Mouse (Mus musculus) ES-E14 (cell line): ENCODE results near the gene Fam20a.

ENCODE experiments used
- CHD2 ChIP-seq: IDR thresholded peaks from 2 replicates; pipeline ENCODE4 v1.6.1; 2014; ENCODE audit warnings: mild to moderate bottlenecking, low read depth, low read length, inconsistent platforms
- HCFC1 ChIP-seq: IDR thresholded peaks from 2 replicates; pipeline ENCODE4 v1.6.1; 2012; ENCODE audit warnings: low read length, inconsistent platforms, borderline replicate concordance; ENCODE audit not compliant: insufficient read depth
- MAFK ChIP-seq: IDR thresholded peaks from 2 replicates; pipeline ENCODE4 v1.6.1; 2014; ENCODE audit warnings: mild to moderate bottlenecking, low read depth, low read length, inconsistent platforms; ENCODE audit not compliant: insufficient read depth
- ZC3H11A ChIP-seq: IDR thresholded peaks from 2 replicates; pipeline ENCODE4 v1.6.1; 2012; ENCODE audit warnings: low read depth, mild to moderate bottlenecking, inconsistent platforms, low read length, borderline replicate concordance
- ZNF384 ChIP-seq: IDR thresholded peaks from 2 replicates; pipeline ENCODE4 v1.6.1; 2012; ENCODE audit warnings: low read depth, low read length, inconsistent platforms

DNA sequence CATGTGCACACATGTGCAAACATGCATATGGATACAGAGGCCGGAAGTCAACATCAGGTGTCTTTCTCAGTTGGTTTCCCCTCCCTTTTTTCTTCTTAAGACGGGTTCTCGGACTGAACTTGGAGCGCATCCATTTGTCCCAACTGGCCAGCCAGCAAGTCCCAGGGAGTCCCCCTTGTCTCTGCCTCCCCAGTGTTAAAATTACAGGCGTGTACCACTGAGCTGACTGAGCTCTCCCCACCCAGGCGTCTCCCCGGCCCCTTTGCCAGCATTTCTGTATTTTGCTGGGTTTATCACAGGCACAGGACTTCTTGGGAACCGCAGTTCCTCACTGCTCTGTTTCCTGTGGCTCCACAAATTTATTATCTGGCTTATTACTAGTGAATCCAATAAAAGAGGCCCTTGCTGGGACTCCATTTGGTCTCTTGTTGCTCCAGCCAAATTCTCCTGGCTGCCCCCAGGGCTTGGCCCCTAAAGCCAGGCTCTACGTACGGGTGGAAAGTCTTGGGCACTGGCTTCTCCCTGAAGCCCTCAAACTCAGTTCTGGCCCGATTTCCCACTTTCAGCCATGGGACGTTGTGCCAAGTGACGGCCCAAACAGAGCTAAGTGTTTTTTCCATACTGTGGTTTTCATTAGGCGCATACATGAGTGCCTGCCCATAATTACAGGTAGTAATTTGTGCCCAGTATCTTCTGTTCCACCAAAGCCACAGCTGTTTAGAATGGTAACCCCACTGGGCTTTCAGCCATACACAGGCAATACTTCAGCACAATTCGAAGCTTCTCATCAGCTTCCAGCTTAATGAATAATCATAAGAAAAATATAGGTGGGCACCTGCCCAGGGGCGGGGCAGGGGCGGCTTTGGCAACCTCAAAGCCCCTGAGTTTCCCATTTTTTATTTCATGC is 7.5 kb downstream of the Fam20a start:
- no peak for TF ChIP-seq ZC3H11A
- TF ChIP-seq MAFK = no peak
- no peak for TF ChIP-seq HCFC1
- no peak for TF ChIP-seq ZNF384
- TF ChIP-seq CHD2 = no peak
